Mouse (Mus musculus) liver, adult 2 months (tissue): ENCODE results near the gene Bhmt2. TPM values are rescaled to one million over a fixed set of nuclear protein-coding genes. Genes with fewer than 3 reads are reported as not detected.

Experiments used
- DNase-seq: peaks from one replicate; pipeline ENCODE4 v3.0.0-alpha.2; 2011; ENCODE audit warnings: low read depth, low spot score; ENCODE audit errors: extremely low read depth
- H3K27ac ChIP-seq: fragments of 200-500 bp; replicated peaks from 2 replicates; pipeline ENCODE4 v1.5.1; 2012; ENCODE audit warnings: low read depth, mild to moderate bottlenecking, control low read depth, inconsistent platforms, low read length; ENCODE audit not compliant: insufficient read depth
- H3K27me3 ChIP-seq: fragments of 200-500 bp; 2 replicates; pipeline ENCODE4 v1.6.1; 2012; ENCODE audit warnings: mild to moderate bottlenecking, moderate library complexity, low read length, inconsistent platforms; ENCODE audit not compliant: control insufficient read depth, insufficient read depth
- H3K36me3 ChIP-seq: fragments of 200-500 bp; 2 replicates; pipeline ENCODE4 v1.6.1; 2012; ENCODE audit warnings: low read length, inconsistent platforms; ENCODE audit not compliant: control insufficient read depth, insufficient read depth
- H3K4me1 ChIP-seq: fragments of 200-500 bp; 2 replicates; pipeline ENCODE4 v1.6.1; 2011; ENCODE audit warnings: low read length; ENCODE audit not compliant: control insufficient read depth, insufficient read depth
- H3K4me3 ChIP-seq: fragments of 200-500 bp; 2 replicates; pipeline ENCODE4 v1.5.1; 2011; ENCODE audit warnings: low read depth, mild to moderate bottlenecking, control low read depth, low read length, moderate library complexity; ENCODE audit not compliant: insufficient read depth
- H3K79me2 ChIP-seq: fragments of 200-500 bp; 2 replicates; pipeline ENCODE4 v1.6.1; 2012; ENCODE audit warnings: inconsistent platforms, mild to moderate bottlenecking, low read length, moderate library complexity; ENCODE audit not compliant: control insufficient read depth, insufficient read depth
- H3K9ac ChIP-seq: fragments of 200-500 bp; 2 replicates; pipeline ENCODE4 v1.6.1; 2012; ENCODE audit warnings: low read depth, mild to moderate bottlenecking, control low read depth, inconsistent platforms, low read length
- CTCF ChIP-seq: fragments of 200-500 bp; IDR thresholded peaks from 2 replicates; pipeline ENCODE4 v1.5.1; 2011; ENCODE audit warnings: low read depth, low read length, control low read depth
- POLR2A ChIP-seq: fragments of 200-500 bp; IDR thresholded peaks from 2 replicates; pipeline ENCODE4 v1.6.1; 2011; ENCODE audit warnings: low read length, control low read depth; ENCODE audit not compliant: insufficient read depth; ENCODE audit errors: extremely low read depth
- WGBS: fragments of 180-500 bp; shearing (Covaris S2); methylation state at CpG from one replicate; pipeline ENCODE4 v1.1.7; 2018; 5-methylcytosine and 5-hydroxymethylcytosine counted together
- polyA plus RNA-seq: library from polyadenylated mRNA; depleted of rRNA; stranded (reverse); fragments of >200 nt; gene quantifications from 2 replicates; pipeline ENCODE4 v1.2.3, GENCODE M21; 2012
- total RNA-seq: library from RNA; depleted of rRNA; stranded (reverse); fragments of >200 nt; gene quantifications from 2 replicates; pipeline ENCODE4 v1.2.3, GENCODE M21; 2014

Gene Bhmt2
- total and polyA plus RNA-seq, 2 experiments, result 127 to 179 TPM

DNA sequence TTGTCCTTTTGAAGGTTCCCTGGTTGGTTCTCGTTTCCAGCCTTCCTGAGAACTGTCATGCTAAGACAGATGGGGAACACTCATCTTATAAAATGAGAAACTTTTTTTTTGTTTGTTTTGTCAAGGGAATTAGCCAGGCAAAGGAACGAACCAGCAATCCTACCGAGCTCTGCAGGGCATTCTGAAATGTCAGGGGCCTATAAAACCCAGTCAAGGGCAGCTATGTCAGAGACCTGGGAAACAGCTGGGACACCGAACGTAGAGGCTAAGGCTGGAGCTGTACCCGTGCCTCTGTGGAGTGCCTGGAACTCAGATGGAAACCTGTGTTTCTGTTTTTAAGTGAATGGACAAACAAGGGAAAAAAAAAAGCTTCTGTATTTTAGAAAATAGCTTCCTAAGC, 45.2 kb downstream of the Bhmt2 start:
- Histone ChIP-seq H3K4me1 (peaks cover 16% of the 10 kb centered on the region), H3K4me3 (no peak overlapping the region), H3K79me2 (no peaks in the 10 kb centered on the region), H3K27me3 (no peaks in the 10 kb centered on the region), H3K27ac (no peak overlapping the region), H3K36me3 (peaks cover 77% of the 10 kb centered on the region), H3K9ac (no peak overlapping the region)
- WGBS, result 44% methylated on average over 6 of the region's 6 CpGs
- TF ChIP-seq CTCF, result no peak
- no peak for TF ChIP-seq POLR2A
- no peak for DNase-seq

DNA sequence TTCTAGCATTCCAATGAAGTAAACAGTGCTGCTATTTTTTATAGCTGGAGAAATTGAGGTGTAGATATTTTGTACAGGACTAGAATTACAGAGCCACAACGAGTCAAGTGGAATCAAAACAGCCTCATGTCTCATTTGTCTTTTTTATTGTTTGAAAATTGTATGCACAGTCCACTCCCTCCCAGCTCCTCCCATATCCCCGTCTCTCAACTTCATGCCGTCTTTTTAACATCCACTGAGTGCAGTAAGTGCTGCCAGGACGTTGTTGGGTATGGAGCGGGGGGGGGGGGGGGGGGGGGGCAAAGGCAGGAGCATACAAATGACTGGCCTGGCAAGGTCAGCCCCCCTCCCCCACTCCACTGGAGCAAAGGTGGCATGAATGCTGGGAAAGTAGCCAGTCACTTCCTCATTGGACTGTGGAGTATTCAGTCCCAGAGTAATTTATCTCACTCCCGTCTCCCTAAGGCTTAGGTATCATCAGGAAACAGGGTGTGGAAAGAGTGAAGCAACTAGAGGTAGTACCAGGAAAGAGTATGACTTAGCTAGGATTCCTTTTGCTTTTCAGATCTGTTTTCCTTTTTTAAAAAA, 59.6 kb downstream of the Bhmt2 start:
- H3K9ac ChIP-seq, result no peak overlapping the region
- TF ChIP-seq CTCF (no peak), POLR2A (no peak)
- no peak overlapping the region for H3K4me3 ChIP-seq
- 0 out of 2 replicates have a peak overlapping the region, but pooled peaks have one; percentile 12 for H3K27ac ChIP-seq
- 0 out of 2 replicates have a peak, but pooled peaks cover 3% of the 10 kb centered on the region for H3K4me1 ChIP-seq
- no peaks in the 10 kb centered on the region for H3K27me3 ChIP-seq
- no peaks in the 10 kb centered on the region for H3K79me2 ChIP-seq
- peak; percentile 82 for DNase-seq
- WGBS, result 4% methylated on average over 5 of the region's 6 CpGs
- peaks cover 11% of the 10 kb centered on the region for H3K36me3 ChIP-seq

DNA sequence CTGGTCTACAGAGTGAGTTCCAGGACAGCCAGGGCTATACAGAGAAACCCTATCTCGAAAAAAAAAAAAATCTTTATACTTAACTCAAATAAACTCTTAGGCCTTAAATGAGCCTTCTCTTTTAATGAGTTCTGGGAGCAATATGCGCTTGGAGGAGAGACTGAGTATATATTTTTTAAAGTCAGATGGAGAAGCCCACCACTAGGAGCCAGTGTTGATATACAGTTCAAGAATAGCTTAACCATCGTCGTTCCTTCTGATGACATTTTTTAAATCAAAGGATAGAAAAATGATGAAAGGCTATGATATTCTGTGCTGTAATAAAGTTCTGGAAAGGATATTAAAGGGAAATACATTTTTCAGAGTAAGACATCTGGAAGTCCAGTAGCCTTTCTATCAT, 60.3 kb downstream of the Bhmt2 start:
- Histone ChIP-seq H3K4me1 (0 out of 2 replicates have a peak, but pooled peaks cover 3% of the 10 kb centered on the region), H3K9ac (no peak overlapping the region), H3K79me2 (no peaks in the 10 kb centered on the region), H3K27ac (no peak overlapping the region), H3K36me3 (peaks cover 5% of the 10 kb centered on the region), H3K4me3 (no peak overlapping the region), H3K27me3 (no peaks in the 10 kb centered on the region)
- no peak for TF ChIP-seq CTCF
- TF ChIP-seq POLR2A, result no peak
- DNase-seq, result no peak
- WGBS, result 56% methylated on average over 4 of the region's 4 CpGs

DNA sequence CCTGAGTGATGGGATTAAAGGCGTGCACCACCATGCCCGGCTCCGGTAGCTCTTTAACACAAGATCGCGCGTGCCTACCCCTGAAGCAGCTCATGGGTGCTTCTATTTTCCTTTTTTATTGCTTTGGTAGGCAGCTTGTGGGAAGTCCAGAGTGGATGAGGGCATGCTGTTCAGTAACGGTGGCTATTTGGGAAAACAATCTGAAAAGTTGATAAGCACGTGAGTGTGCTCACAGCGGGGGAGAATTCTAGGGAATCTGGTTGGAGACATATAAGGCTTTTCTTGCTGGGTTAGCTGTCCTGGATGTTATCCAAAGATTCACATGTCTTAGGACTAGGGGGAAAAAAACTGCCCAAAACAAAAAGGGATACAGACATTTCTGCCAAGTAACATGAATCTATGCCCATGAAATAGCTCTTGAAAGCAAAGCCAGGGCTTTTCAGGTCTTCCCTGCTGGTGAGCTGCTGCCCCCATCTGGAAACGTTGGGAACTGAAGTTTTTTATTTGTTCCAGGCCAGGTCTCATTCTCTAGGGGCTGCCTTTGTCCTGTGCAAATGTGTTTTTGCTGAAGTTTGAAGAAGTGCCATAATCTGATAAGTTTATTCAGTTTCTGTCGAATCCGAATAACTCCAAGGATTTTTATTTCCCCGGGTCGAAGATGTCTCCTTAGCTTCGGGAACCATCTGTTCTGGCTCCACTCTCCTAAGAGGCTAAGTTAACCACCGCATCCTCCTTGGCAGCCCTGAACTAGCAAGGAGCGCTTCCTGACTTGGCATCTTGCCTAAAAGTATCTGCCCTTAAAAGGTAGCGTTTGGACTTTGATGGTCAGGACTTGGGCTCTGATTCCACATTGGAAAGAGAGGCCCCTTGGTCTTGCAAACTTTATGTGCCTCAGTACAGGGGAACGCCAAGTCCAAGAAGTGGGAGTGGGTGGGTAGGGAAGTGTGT, 61.2 kb downstream of the Bhmt2 start:
- Histone ChIP-seq H3K9ac (no peak overlapping the region), H3K79me2 (no peaks in the 10 kb centered on the region), H3K27ac (no peak overlapping the region), H3K36me3 (peaks cover 3% of the 10 kb centered on the region), H3K27me3 (no peaks in the 10 kb centered on the region), H3K4me3 (no peak overlapping the region), H3K4me1 (0 out of 2 replicates have a peak, but pooled peaks cover 3% of the 10 kb centered on the region)
- peak; percentile 64; the same call in 1 of the 2 replicates for TF ChIP-seq CTCF
- TF ChIP-seq POLR2A, result no peak
- 49% methylated on average over 19 of the region's 19 CpGs for WGBS
- peak; percentile 55 for DNase-seq

DNA sequence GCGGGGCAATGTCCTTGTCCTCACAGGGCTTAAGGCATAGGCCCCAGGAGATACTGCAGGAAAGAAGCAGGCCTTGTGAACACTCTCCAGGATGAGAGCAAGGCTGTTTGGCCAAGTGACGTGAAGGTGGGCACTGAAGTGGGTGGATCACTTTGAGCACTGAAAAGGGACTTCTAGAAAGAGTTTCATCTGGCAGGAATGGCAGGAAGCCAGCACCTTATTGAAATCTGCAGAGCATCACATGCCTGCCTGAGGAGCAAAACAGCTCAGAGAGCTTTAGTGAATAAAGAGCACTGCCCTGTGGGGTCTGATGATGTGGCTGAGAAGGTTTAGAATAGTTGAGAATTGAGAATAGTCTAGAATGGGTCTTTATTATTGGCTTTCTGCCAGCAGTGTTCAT, 65.6 kb downstream of the Bhmt2 start:
- no peak for DNase-seq
- TF ChIP-seq CTCF, result no peak
- no peak for TF ChIP-seq POLR2A
- Histone ChIP-seq H3K4me3 (no peak overlapping the region), H3K27ac (no peak overlapping the region), H3K9ac (no peak overlapping the region), H3K4me1 (no peaks in the 10 kb centered on the region), H3K36me3 (no peaks in the 10 kb centered on the region), H3K27me3 (0 out of 2 replicates have a peak, but pooled peaks cover 3% of the 10 kb centered on the region), H3K79me2 (no peaks in the 10 kb centered on the region)
- WGBS, result 73% methylated on average over 2 of the region's 2 CpGs
